Mouse (Mus musculus): ENCODE measurements around the gene Mlip. TPM values are rescaled to one million over a fixed set of nuclear protein-coding genes. Genes with fewer than 3 reads are reported as not detected.
A peak's percentile ranks its signal among the peaks of the same experiment; 100 is the strongest.

Gene Mlip
- total RNA-seq, 2 experiments from 2014 or later = 2.7 to 12.7 TPM

DNA sequence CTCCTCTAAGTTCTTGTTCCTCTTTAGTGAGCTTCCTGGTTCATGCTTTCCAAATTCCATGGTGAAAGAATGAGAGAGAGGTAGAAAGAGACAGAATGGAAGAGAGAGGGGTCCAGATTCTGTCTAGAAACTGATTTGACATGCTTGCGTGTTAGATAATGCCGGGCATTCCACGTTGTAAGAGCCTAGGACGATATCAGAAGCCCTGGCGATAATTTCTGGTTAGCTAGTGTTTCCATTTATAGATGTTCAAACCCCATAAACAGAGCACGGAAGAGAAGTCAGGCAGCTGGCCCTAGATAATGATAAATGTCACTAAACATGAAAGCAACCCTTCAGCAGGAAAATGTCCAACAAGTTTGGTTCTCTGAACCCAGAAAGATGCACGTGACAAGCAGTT is 5.1 kb downstream of the Mlip start:
- no peak for DNase-seq

DNA sequence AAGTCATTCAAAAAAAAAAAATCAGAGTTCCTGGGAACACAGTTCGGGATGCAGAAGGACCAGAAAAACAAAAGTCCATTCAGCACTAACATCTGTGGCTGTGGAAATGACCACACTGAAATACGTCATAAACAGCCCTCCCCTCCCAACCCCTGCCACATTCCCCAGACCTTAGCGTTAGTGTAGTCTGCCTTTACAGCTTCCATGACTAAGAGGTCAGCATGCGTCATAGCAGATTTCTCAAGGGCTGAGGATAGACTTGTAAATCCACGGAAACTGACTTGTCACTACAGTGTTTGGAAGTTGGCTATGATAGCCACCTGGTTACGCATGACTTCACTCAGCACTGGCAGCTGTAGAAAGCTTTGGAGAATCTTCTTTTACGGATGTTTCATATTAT is 8.5 kb downstream of the Mlip start:
- peak; percentile 15 for DNase-seq

DNA sequence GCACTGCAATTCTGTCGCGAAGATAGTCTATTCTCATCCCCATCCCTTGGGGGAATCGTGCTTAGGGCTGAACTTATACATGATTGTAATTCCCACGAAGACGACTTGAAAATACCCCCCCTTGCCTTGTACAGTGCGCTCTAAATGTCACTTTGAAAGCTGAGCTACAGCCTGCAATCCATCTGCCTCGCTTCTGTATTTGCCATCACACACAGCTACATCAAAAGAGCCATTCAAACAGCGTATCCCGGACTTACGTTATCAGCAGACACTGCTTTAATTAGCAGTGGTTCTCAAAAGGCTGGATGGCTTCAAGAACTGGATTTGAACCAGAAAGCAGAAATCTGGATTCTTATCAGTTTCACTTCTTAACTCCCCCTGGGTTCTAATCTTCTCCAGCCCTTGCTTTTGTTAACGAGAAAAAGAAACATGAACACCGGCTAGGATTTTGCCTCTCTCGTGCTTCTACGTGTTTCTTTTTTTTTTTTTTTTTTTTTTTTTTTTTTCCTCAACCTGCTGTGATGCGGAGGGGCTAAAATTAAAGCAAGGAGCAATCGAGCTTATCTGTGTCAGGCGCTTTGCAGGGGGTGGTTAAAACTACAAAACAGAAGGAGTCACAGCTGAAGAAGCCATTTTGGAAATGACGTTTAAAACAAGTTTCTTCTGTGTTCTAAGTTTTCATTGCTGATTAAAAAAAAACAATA is 12.5 kb downstream of the Mlip start:
- no peak for DNase-seq

DNA sequence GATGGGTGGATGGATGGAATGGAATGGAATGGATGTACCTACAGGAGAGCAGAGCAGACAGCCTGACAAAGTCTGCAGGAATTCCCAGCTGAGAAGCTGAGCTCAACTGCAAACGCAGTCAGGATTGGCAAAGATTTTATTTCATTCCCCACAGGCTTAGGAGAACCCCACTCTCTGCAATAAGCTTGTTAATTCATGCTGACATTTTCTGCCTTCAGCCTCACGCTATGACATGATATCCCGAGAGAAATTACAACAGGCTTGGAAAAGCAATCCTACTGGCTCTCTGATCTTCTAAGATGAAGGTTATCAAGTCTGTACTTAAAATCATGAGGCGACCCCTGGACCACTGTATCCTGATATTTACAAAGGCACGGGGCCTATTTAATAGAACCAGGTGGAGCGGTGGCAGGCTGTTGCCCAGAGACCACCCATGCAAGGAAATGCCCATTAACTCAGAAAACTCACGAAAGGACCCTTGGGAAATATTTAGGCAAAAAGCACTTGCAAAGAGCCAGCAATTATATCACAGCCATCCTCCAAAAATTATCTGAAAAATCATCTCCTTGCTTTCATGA is 13.1 kb downstream of the Mlip start:
- DNase-seq = no peak

DNA sequence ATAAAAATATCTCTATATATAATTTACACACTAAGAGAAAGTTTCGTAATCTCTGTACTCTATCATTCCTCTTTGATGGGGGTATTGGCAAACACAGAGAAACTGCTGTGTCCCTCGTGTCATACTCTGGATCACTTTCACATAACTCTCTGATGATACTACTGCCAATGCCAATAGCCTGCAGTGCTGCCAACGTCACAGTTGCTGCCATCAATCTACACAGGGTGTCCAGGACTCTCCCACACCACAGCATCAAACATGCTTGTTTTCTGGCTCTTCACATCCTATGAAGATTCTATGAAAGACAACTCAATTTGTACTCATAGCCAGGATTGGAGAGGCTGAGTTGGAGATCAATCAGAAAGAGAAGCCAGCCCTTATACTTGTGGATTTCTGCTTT is 17.4 kb downstream of the Mlip start:
- DNase-seq = no peak

DNA sequence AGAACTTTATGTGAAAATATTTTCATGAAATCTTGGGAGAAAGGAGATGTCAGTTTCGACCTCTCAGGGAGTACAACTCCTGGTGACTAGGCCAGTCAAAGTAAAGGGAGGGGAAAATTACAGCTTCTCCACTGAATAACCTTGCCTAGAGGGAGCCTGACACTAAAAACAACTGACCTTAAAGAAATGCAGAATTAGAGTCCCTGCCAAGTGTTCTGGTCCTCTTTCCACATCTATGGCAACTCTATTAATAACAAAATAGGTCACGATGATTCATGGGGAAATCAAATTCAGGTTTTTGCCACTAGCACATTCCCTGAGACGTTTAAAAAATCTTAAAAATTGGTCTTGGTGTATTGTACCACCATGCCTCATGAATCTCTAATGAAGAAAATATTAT is 34.4 kb downstream of the Mlip start:
- peak; percentile 2 for DNase-seq

DNA sequence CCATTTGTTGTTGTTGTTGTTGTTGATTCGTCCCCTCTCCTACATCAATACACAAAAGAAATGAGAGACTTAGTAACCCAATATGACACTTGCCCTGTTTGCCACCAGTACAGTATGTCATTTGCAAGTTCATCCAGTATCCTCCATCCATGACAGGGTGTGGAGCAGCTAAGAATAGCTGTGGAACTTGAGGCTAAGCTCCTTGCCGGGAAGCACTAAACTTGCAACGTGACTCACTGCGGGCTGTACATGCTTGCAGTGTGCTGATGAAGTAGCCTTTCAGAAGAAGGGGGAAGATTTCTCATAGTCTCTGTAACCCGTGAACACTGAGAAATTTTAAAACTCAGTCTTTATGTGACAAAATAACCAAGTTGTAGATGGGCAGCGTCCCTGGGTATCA is 42.2 kb downstream of the Mlip start:
- DNase-seq = no peak

DNA sequence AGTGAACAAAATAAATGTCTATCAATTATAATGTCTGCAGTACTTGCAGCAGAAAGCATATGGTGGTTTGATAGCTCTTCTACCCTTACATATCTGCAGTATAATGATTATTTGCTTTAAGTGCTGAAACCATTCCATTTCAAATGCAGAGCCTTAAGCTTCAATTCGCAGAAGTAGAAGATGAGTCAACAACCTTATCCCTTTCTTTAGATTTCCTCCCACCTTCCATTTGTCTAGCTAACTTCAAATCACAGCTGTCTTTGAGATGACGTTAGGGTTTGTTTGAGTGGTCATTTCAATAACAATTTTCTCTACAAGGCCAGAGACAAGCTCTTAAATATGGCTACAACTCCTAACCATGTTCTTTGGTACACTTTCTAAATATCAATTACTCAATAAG is 47.4 kb downstream of the Mlip start:
- no peak for DNase-seq

DNA sequence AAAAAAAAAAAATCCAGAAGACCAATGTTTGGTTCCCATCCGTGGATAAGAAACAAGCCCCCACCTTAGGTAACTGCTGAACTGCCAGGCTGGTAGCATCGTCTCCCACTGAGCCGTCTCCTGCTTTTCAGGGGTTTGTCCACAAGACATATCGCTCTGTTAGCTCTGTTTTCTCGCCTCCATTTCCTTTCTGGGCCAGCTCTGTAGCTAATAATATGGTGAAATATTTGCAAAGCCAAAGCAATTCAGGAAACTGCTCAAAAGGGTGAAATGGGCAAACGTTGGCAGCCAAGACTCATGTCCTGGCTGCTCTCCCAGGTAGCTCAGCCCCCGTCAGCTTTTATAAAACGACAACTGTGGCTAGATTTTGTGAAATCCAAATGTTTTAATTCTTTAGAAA is 50.4 kb downstream of the Mlip start:
- DNase-seq = no peak

DNA sequence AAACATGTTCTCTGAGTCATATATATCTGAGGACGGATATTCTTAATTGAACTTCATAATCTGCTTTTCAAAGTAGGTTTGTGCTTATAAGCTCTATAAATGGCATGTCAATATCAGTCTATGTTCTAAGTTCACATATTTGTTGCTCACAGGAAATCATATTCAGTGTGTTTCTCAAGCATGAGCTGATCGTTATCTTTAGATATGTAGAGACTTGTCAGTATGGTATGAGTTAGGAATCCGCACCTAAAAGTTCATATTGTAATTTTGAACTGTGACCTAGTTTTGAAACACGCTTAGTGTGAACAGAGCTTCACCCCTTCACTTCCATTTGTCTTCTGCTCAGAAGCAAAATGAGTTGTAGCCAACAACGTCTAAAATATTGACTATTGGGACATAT is 64.8 kb downstream of the Mlip start:
- no peak for DNase-seq

DNA sequence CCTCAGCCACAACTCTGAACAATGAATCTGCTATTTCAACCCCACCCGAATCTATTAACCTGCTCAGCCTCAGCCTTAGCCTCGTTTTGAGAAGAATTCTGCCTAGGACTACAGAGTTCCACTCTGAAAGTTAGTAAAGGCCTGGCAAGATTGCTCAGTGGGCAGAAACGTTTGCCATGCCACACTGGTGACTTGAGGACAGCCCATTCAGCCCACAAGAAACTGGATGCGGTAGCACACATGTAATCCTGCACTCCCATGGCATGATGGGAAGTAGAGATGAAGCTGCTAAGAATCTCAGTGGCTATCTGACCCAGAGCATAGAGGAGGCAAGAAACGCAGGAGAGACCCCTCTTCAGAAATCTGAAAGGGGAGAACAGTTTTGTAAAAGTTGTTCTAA is 73.4 kb downstream of the Mlip start:
- DNase-seq = no peak

DNA sequence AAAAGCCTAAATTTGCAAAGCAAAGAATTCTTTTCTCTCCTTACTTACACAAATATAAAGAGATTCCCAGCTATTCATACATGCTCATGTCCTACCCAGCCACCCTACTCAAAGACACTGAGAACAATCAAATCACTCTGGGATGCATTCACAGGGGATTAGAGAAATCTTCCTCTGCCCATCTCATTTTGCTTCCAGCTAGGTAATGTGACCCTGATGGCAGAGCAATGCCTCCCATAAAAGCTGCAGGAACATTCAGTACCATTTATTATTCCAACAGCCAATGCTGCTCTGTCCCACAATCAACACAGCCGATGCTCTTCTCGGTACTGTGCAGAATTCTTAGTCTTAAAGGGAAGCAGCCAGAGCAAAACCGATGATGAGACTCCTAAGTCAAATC is 74.7 kb downstream of the Mlip start:
- DNase-seq = no peak

DNA sequence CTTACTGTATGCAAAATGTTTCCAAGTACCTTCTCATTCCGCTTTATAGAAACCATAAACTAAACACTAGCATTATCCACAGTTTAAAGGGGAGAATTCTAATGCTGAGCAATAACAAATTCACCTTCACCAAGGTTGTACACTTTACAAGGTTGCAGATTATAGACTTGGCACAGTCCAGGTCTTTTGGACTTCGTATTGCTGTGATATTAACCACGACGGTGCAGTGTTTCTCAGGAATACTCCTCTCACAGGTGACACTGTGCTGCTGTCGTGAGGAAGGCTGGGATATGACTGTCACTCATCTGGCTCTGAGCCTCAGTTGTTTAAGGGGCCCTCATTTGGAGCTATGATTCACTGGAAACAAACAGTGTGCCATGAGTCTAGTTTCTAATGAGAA is 75.5 kb downstream of the Mlip start:
- DNase-seq = no peak

DNA sequence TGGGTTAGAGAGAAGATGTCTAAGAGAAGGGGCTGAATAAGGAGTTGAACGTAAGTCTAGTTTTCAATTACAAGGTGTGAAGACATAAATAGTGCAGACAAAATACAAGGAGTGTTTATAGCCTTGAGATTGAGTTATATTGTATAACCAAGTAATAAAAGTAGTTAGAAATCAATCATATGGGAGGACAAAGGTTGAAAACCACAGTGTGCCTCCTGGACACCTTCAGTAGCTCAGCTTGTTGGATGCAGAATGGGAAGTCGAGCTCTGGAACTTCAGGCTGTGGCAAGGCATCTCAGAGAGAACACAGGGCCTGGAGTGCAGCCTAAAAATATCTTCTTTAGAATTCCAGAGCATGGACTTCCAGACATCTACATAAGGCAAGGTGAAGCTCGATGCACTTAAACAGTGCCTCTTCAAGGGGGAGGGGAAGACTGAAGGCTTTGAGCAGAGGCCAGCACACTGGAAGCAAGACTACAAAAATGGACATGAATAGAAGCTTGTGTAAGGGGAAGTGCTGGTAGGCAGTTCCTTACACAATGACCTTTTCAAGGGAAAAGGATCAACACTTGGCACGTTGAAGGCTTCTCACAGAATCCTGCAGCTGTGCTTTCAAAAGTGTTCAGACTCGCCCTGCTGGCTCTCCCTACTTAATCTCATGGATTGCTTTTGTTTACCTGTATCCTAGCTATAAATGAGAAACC is 76.2 kb downstream of the Mlip start:
- DNase-seq = no peak

DNA sequence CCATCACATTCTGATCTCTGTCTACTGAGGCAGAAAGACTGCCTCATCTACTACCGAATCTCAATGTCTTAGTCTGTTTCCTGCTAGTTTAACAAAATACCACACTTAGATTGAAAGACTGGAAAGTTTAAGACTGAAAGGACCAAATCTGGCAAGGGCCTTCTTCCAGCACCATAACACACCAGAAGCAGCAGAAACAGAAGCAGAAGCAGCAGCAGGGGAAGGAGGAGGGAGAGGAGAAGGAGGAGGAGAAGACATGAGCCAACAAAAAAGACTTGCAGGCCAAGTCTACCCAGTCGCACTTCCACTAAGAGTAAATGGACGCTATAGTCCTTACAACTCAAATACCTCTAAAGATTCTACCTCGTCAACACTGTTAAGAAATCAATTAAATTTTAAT is 80.0 kb downstream of the Mlip start:
- DNase-seq = no peak

DNA sequence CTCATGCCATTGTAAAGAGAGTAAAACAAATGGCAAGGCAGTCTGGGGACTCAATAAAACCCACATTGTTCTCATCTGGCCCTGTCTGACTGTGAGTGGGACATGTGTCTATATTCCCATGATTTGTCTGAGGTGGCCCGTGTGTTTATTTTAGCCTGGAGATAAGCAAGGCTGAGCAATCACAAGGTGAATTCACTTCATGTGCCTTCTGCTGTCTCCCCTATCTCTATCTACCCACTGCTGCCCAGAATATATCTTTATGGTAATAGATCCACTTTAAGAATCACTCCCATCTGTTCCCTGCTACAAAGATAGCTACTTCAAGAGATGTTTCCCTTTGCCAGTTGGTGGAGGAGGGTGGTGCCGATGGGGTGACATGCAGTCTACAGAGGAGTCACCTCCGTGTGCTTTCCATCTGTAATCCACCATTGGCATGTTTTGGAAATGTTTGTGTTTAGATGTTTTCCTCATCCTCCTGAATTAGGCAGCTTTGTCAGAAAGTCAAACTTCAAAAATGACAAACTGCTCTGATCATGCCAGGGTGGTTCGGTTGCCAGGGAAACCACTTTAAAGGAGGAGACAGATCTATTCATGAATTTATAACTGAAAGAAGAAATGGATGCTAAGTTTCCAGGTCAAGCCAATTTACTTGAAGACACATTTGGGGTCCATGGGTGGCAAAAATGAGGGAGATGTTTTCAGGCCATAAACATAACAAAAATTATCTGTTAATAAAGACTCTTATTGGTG is 87.3 kb downstream of the Mlip start:
- DNase-seq = no peak

DNA sequence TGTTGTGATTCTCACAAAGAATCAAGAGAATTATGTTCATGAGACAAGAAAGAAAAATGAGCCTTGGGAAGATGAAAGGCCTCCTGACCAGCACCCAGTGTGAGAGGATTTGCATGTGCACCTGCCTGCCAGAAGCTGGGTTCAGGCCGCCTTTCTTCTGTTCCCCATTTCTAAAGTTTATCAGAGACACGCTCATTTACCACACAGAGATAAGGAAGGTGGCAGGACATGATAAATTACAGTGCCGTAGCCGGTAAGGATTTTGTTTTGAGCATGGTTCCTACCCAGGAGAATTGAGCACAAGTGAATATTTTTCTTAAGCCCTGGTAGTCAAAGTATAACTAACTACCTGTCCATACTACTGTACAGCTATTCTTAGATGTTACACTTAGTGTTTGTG is 93.7 kb downstream of the Mlip start:
- DNase-seq = no peak

DNA sequence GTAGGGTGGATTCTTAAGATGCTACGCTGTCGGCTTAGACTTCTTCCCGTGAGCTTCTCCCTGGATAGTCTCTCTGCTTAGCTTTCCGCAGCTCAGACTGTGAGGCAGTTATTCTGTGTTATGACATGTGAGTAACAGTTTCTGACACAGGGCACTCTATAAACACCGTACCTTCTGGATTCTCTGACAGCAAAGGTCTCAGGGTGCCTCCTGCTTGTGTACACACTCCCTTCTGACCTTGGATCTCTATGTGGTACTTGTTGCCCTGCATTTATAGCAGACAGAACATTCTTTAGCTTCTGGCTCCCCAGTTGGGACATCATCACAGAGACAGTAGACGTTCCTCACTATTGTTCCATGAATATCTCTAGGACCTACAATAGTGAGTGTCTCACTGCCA is 94.5 kb downstream of the Mlip start:
- no peak for DNase-seq

DNA sequence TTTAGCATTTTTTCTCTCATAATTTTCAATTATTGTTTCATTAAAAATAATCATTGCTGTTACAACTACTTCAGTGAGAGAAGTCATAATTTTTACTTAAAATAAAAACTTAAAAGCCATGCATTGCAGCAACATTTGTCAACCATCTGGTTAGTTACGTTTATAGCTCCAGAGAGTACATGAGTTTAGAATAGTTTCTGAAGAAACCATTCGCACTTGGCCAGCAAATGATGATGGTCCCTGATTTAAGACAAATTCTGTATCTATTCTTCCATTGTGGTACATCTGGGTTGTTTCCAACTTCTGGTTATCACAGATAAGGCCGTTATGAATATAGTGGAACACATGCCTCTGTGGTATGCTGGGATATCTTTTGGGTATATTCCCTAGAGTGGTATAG is 98.3 kb downstream of the Mlip start:
- no peak for DNase-seq

DNA sequence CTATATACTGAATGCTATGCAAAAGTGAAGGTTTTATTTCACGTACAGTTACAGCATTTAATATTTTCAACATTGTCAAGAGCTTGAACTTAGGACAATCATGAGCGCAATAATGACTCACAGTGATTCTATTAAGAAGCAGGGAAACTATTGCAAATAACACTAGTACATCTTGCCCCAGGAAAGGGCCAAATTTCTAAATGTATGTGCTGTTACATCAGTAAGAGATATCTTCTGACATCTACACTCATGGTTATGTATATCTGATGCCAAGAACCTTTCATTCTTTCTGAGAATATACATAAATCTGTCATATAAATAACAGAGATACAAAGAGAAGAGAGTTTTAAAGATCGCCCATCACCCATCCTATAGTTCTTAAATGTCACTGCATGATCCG is 100.0 kb downstream of the Mlip start:
- no peak for DNase-seq

DNA sequence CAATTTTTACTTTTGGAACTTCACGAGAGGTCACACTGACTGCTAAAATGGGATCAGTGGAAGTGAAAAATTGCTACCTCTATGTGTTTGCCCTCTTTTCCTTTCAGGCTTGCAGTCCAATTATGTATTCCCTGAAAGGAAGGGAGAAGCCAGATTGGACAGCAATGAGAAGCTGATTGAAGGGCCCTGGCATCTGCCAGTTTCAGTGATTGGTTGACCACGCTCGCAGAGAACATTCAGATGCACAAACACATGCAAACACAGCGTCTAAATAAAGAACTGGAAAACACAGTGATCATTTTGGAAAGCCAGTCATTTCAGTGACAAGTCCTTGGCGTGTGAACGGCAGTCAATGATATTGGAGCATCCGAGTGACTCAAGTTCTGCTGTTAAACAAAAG is 100.6 kb downstream of the Mlip start:
- no peak for DNase-seq

DNA sequence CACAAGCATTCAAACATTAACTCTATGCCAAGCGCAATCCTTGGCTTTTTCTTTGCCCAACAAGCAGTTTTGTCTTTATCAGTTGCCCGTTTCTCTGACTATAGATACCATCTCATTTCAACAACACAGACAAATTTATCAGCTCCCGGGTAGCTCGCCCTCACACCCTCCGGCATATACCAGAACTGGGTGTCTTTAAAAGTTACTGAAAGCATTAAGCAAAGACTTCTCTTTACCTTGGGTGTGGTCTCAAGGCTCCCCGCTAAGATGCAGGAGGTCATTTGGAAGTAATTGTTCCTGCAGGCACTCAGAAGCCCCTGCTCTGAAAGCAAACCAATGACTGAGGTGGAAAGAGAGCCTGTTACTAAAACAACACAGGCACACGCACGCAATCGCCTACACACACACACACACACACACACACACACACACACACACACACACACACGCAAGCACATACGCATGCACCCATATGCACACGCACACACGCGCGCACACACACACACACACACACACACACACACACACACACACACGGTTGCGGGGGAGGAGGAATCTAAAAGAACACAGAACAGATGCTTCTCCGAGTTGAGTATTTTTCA is 101.2 kb downstream of the Mlip start:
- no peak for DNase-seq

DNA sequence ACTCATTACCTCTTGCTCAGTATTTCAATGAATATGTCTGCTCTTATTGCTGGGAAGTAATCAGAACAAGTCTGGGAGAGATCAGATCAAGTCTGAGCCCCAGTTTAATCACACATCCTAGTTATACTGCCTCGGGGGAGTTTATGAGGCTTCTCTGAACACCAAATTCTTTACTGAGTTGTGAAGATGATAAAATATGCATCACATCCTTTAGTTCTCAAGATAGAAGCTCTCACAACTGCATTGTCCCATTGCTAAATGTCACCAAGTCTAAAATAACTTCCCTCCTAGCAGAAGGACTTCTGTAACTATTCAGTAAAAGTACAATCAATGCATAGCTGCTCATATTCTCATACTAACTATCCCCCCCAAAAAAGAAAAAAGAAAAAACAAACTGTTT is 154.5 kb downstream of the Mlip start:
- DNase-seq = no peak

Data from adrenal gland, postnatal 10 days (tissue).